Mouse (Mus musculus) lung, postnatal 25 days (tissue): ENCODE data around the gene Prtn3.
A peak's percentile ranks its signal among the peaks of the same experiment; 100 is the strongest.

Experiments
- DNase-seq: peaks from one replicate; pipeline ENCODE4 v3.0.0; 2022; ENCODE audit warnings: low spot score

The Prtn3 gene

GRCm38 (mm10) chr10:79874290-79874862, at the start of gene Prtn3, which contains the start of gene Plppr3:
TSS of gene Prtn3 (plus strand) at chr10:79874476.
TSS of gene Plppr3 (minus strand) at chr10:79874634.
- no peak for DNase-seq

- DNase-seq = no peak
Observed at GRCm38 (mm10) chr10:79831583-79831982, 42.7 kb upstream of the Prtn3 start.

- no peak for DNase-seq
Observed at GRCm38 (mm10) chr10:79832026-79832785, 42.1 kb upstream of the Prtn3 start.

- no peak for DNase-seq
Observed at GRCm38 (mm10) chr10:79832786-79833181, 41.5 kb upstream of the Prtn3 start.

GRCm38 (mm10) chr10:79834769-79835398, 39.4 kb upstream of the Prtn3 start:
- peak; percentile 76 for DNase-seq

GRCm38 (mm10) chr10:79836918-79837317, 37.4 kb upstream of the Prtn3 start:
- no peak for DNase-seq

GRCm38 (mm10) chr10:79838151-79838550, 36.1 kb upstream of the Prtn3 start:
- DNase-seq = no peak

- no peak for DNase-seq
Observed at GRCm38 (mm10) chr10:79840091-79840490, 34.2 kb upstream of the Prtn3 start.

- peak; percentile 82 for DNase-seq
Observed at GRCm38 (mm10) chr10:79840644-79841551, 33.4 kb upstream of the Prtn3 start.

GRCm38 (mm10) chr10:79842322-79842721, 32.0 kb upstream of the Prtn3 start:
- no peak for DNase-seq

- DNase-seq = no peak
Observed at GRCm38 (mm10) chr10:79843476-79843875, 30.8 kb upstream of the Prtn3 start.

- no peak for DNase-seq
Observed at GRCm38 (mm10) chr10:79846553-79846952, 27.7 kb upstream of the Prtn3 start.

GRCm38 (mm10) chr10:79849941-79850628, 24.2 kb upstream of the Prtn3 start:
- DNase-seq = no peak

- no peak for DNase-seq
Observed at GRCm38 (mm10) chr10:79851653-79852052, 22.6 kb upstream of the Prtn3 start.

GRCm38 (mm10) chr10:79852107-79852789, 22.0 kb upstream of the Prtn3 start:
- DNase-seq = peak; percentile 74

GRCm38 (mm10) chr10:79852827-79853226, 21.4 kb upstream of the Prtn3 start:
- no peak for DNase-seq

GRCm38 (mm10) chr10:79853392-79853791, 20.9 kb upstream of the Prtn3 start:
- peak; percentile 93 for DNase-seq

GRCm38 (mm10) chr10:79853860-79854795, 20.1 kb upstream of the Prtn3 start, which contains the start of gene Ptbp1:
TSS of gene Ptbp1 (plus strand) at chr10:79854427.
- DNase-seq = peak; percentile 99

- DNase-seq = peak; percentile 71
Observed at GRCm38 (mm10) chr10:79854801-79855541, 19.3 kb upstream of the Prtn3 start.
